Mouse (Mus musculus) neutrophil, adult 5-6 weeks (primary cell): Measurements from ENCODE around the gene Gm2832. TPM values are rescaled to one million over a fixed set of nuclear protein-coding genes. Genes with fewer than 3 reads are reported as not detected.
"Not testable (repeated sequence)": the region's sequence is repeated elsewhere in the genome, so short reads cannot be mapped to it uniquely, and the experiment has no call there.

Experiments
- ATAC-seq: fragments of 151-379, 151-347 bp; 2 replicates; pipeline ENCODE4 v1.8.0; 2017; ENCODE audit warnings: mild to moderate bottlenecking, moderate TSS enrichment; ENCODE audit not compliant: insufficient number of reproducible peaks, poor library complexity, low FRiP score, severe bottlenecking; ENCODE audit errors: extremely low read depth
- total RNA-seq: library from RNA; stranded (forward); fragments of 200-1000 nt; gene quantifications from 2 replicates; pipeline ENCODE4 v1.2.3, GENCODE M21; 2017

The Gm2832 gene
- not detected in 2 replicates for total RNA-seq

- ATAC-seq: not testable (repeated sequence)
Measured at GRCm38 (mm10) chr14:41278505-41278904, at the start of gene Gm2832. Gene Gm2832, plus strand, starts transcription at chr14:41278805.

GRCm38 (mm10) chr14:41263296-41263695 lies 15.3 kb upstream of the Gm2832 start:
- not testable (repeated sequence) for ATAC-seq

- ATAC-seq: not testable (repeated sequence)
Measured at GRCm38 (mm10) chr14:41263853-41264755, 14.5 kb upstream of the Gm2832 start.

GRCm38 (mm10) chr14:41264756-41265566 lies 13.6 kb upstream of the Gm2832 start:
- not testable (repeated sequence) for ATAC-seq

GRCm38 (mm10) chr14:41285965-41286364 lies 7.4 kb downstream of the Gm2832 start:
- not testable (repeated sequence) for ATAC-seq

Other genes starting within 250 kb of the Gm2832 start
- not detected in 2 replicates for gene Dydc2, start 209.6 kb upstream of the Gm2832 start, total RNA-seq
- gene Dydc1, start 205.9 kb upstream of the Gm2832 start, total RNA-seq: not detected in 2 replicates
- not detected in 2 replicates for gene Mat1a, start 173.8 kb upstream of the Gm2832 start, total RNA-seq
- not detected in 2 replicates for gene Sftpa1, start 147.0 kb upstream of the Gm2832 start, total RNA-seq
- gene Mbl1, start 127.3 kb upstream of the Gm2832 start, total RNA-seq: 0.23 TPM in 1 of 2 replicates, not detected in the other
- gene Sftpd, start 93.7 kb upstream of the Gm2832 start, total RNA-seq: not detected in 2 replicates
- gene Gm5798, start 69.8 kb downstream of the Gm2832 start, total RNA-seq: not detected in 2 replicates
- gene Gm7945, start 107.6 kb downstream of the Gm2832 start, total RNA-seq: not detected in 2 replicates
- not detected in 2 replicates for gene Gm6482, start 129.5 kb downstream of the Gm2832 start, total RNA-seq
- not detected in 2 replicates for gene Gm7954, start 174.7 kb downstream of the Gm2832 start, total RNA-seq
- gene Gm3486, start 210.7 kb downstream of the Gm2832 start, total RNA-seq: not detected in 2 replicates